Mouse (Mus musculus) adrenal gland, postnatal 4 days (tissue): ENCODE data around the gene Fgfr2. TPM values are rescaled to one million over a fixed set of nuclear protein-coding genes. Genes with fewer than 3 reads are reported as not detected.

Experiments used
- DNase-seq, 2 experiments: peaks; one replicate each; pipeline ENCODE4 v3.0.0; 2021 to 2022; ENCODE audit warnings: low spot score in 2 of 2, mixed read lengths in 2 of 2
- total RNA-seq, 2 experiments: library from RNA; stranded (reverse); gene quantifications; 2 replicates each; pipeline ENCODE4 v1.2.3; 2021

Gene Fgfr2
- total RNA-seq, 2 experiments from 2014 or later, result 205 to 210 TPM

DNA sequence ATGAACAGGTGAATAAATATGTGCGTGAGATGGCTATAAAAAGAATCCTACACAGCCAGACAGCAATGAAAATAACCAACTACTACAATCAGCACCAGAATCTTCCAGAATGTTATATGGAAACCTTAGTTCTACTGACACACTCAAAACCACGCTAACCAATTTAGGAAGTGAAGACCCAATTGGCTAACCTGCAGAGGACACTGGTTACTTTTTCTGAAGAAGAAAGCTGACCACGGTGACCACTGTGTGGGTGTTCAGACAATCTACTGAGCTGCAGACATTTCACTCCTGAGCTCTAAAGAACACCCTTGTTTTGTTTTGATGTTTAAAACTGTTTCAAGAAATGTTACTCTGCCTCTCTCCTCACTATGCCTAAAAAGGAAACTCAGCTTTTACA lies 280.0 kb downstream of the Fgfr2 start:
- no peak for DNase-seq

DNA sequence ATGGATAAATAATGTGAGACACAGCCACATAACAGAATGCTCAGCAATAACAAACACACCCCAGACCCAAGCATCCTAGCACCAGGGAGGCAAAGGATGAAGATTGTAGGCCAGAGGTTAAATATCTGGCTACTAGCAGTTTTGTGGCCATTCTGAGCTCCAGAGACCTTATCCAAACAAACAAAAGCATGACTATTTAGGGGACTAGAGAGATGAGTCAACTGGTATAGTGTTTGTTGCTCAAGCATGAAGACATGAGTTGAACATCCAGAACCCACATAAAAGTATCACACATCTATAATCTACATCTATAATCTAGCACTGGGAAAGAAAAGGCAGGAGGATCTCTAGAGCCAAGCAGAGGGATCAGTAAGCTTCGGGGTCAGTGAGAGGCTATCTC lies 280.7 kb downstream of the Fgfr2 start:
- DNase-seq, result no peak

DNA sequence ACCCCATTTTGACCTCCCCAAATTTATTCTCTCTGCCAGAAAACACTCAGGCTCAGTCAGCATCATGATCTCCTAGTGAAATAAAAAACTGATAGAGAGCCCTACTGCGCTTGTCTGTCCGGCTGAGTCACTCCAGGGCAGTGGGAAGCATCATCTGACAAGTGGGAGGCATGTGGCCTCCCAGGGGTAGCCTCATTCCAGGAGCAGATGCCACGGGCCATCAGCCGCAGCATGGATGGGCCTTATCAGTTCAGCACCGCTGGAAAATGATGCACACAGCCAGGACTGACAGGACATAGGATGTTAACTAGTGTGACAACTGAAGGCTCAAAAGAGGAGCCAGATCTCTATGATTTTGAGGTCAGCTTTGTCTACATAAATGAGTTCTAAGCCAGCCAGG lies 281.9 kb downstream of the Fgfr2 start:
- DNase-seq, result no peak

DNA sequence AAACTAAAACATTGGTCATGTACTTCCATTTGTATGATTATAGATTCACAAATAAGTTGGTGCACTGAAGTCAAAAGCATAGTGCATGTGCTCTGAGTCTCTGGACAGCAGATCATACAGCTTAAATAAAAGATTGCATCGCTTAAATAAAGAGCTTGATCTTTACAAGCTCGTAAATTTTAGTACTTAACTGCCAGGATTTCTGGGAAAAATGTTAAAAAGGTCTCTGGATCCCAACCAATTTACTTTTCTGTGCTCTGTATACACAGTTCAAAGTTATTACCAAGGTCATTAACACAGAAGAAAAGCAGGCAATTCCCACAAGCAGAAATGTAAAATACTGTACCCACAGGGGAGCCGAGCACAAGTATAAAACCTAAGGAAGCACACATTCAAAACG lies 292.2 kb downstream of the Fgfr2 start:
- DNase-seq, result no peak

DNA sequence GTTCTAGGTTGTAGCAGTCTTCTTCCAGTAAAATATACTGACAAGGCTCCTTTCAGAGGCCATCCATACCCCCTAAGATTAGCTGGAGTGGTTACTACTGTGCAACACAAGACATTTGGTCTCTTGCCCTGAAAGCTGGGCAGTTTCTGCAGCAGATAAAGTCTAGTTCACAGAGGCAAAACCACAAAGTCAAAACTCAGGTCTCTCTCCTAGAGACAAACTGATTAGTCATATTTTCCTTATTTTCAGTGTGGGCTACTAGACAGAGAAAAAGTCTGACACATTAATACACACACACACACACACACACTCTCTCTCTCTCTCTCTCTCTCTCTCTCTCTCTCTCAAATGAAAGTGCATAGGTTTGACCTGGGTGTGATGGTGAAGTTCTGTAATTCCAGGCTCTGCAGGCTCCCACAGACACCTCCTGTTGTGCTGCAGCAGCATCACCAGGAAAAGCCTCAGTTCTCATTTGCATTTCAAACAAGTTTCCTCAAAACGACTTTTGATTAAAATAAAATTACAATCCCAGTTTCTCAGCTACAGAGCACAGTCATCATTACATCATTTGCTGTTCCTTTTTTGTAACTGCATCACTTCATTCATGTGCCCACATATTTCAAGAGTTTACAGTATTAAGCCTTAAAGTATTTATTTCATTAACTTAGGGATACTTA lies 298.7 kb downstream of the Fgfr2 start:
- DNase-seq, result no peak

DNA sequence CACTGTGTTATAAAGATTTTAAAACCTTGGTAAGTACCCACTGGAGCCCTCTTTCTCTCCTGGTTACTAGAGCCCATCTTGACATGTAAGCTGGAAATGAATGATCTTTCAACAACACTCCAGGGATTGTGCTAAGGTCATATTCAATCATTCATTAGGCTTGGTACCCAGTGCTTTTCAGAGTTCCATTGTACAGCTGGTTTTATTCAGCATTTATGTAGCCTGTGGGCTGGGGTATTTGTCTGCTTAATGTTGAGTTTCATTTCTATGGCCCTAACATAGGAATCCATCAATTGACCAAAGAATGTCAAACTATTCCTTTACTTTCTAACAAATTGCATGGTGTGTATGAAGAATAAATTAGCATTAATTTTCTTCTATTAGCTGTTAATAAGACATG lies 299.3 kb downstream of the Fgfr2 start:
- no peak for DNase-seq

DNA sequence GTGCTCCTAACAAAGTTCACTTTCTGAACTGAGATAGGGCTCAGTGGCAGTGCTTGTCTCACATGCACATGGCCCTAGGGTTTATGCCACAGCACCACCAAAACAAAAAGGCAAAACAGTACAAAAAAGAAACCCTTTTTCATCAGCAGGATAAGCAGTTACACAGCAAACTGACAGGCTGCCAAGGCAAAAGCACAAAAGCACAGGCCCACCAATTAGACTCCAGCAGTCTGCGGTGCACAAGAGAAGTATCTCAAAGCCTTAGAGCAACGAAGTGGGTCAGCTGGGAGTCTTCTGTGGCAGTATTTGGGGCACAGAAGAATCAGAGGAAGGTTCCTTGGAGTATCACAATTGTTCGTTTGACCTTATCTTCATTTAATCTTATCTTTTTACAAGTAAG lies 302.5 kb downstream of the Fgfr2 start:
- DNase-seq, result no peak

DNA sequence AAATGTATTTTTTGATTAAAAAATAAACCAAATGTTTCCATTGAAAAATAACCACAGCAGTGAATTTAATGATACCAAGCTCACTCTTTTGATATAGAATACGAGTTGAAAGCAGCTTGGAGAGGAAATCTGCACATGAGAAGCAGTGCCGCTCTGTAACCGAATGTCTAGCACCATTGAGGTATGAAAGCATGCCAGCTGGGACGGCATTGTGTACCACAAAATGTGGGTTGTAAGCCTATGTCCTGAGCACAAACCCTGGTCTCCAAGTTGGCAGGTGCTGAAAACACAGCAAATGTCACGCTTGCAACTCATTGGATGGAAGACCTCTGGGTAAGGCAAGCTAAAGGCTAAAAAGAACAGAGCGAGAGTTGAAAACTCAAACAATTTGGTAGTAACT lies 306.1 kb downstream of the Fgfr2 start:
- DNase-seq, result no peak

DNA sequence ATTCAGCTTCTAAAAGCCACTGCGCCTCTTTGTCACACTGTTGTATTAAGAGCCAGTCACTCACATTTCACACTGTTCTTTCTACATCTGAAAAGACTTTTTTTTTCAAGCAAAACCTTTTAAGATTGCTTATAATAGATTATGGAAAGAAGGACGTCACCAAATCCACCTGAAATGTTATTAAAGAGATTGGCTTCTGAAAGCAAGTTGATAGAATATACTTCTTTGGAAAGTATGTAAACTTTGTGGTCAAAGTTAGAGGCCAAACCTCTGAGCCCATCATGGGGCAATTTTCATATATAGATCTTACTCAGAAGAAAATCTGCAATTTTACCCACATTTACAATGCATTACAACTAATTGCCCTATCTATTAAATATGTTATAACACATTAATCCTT lies 306.6 kb downstream of the Fgfr2 start:
- no peak for DNase-seq

DNA sequence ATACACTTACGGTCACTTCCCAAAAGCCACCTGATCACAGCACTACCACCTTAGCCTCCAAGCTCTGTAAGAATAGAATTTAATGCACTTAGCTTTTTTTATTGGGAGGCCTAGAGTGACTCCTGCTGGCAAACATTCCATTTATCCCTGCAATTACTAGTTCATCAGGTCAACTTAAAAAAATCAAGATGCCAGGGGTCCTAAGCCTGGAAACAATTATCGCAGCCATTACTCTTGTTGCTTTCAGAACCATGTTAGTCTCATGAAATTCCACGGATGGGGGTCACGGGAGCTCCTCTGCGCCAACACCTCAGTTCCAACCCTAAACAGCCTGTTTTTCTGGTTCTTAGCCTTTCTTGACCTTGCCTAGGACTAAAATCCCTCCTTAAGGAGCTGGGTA lies 308.1 kb downstream of the Fgfr2 start:
- no peak for DNase-seq

DNA sequence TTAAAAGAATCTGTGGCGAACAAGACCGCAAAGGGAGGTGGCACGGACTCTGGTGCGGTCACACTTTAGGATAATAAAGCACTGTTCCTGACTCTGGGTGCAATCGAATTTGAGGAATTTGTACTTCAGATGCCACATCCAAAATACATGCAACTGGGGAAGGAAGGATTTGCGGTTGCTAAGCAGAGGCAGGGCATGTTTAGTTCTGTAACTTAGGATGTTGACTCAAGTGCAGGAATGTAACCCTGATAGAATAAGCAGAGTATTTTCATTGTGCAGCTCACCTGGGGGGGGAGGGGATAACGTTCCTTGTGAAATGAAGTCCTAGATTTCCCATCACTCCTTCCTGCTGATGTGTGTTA lies 309.1 kb downstream of the Fgfr2 start:
- no peak for DNase-seq

DNA sequence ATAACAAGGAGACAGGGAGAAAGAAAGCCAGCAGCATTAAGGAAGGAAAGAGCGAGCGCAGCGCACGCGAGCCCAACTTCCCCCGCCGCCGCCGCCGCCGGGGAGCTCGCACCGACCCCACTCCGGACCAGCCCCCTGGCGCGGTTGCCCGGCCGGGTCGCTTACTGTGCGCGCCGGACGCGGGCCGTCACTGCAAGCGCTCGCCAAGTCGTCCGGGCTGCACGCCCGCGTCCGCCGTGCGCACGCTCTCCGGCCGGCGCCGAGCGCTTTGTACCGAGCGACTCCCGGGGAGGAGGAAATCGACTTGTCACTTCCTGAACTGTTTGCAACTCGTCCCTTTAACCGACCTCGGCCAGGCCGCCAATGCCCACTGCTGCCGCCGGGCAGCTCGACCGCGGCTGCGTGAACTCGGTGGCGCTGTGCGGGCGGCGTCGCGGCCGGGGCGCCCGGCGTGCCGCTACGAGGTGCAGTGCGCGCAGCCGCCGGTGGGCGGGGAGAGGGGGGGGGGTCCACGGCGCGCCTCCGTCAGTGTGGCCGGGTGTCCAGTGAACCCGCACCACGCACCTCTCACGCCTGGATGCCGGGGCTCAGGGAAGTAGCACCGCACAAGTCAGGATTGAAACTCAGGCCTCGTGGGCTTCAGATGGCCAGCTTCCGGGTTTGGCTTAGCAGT lies 309.6 kb downstream of the Fgfr2 start, which contains the start of gene Fam53b:
Gene Fam53b (minus strand): TSS at position 471 of the 673 bp plus-strand sequence.
- peak; percentile 52 to 64 for DNase-seq

DNA sequence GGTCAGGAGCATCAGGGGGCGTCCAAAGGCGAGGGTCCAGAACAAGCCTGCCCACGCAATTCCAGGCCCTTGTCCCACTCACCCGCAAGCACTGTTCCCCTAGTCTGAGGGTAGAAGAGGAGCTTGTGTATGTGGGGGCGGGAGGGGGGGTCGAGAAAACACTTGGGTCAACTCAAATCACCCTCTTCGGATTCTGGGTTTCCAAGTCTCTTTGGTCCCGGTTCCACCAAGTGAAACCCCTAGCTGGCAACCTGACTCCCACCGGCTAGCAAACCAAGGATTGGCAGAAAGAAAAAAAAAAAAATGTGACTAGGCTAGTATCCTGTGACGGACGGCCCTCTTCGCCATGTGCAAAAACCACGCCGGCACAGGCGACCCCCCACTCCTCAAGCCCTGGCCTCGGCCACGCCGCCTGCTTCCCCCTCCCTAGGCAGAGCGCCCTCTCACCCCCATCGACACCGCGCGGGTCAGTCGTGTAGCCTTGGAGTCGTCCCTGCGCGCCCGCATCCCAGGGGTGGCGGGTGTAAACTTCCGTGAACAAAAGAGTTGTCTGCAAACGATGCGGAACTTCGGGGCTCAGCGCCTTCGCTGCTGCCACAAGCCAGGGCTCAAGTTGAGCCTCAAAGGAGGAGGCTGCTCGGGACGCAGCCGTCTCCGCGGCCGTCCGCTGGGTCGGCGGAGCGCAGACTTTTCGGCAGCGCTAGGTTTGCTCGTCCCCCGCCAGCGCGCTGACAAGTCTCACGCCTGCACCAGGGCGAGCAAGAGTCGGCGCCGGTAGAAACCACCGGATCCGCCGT lies 310.3 kb downstream of the Fgfr2 start:
- no peak for DNase-seq

DNA sequence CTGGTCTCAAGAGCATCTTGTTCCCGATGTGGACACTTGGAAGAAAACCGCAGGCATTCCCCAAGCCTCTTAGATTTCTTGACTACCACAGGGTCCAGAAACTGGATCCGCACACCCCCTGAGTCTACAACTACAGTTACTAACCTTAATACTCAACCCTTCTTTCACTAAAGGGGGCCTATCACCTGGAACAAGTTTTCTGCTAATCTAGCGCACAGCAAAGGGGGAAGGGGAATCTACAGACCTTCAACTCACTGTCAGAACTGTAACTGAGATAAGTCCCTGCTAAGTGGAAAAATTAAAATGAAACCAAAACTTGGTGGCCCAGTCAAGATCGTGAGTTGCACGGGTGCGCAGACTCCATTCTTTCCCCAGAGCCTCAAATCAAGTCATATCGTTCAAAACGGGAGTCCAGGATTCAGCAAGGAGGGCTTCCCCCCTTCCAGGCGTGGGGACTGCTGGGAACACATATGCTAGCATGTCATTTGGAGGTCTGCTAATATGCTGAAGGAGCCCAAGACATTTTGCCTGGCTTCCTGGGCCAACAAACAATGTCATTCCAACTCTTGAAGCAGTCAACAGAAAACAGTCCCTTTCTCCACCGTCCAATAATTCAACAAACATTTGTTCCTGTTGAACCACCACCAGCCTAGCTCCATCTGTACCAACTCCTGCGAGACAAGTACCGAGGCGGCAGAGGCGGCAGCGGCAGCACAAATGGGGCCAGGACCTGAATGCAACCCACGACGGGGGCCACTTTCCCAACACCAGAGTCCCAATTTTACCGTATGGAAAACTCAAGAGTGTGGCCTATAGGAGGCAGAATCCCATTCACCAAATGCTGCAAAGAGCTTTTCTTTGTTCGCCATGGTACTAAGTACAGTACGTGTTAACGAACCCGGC lies 311.2 kb downstream of the Fgfr2 start:
- no peak for DNase-seq

DNA sequence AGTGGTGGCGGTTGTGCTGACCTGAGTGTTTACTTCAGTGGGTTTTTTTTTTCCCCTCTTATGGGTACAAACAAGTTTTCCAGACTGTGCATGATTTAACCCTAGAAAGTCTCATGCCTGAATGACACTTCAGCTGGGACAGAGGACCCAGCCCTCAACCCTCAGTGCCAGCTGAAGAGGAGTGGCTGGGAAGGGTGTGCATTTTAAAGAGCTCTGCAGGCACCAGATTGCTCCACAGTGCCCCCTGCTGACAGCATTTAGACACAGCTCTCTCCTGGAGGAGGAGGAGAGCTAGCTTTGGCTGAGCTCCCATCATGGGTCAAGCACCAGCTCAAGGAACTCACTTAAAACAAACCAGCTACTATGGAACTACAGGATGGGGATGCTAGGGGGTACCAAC lies 312.3 kb downstream of the Fgfr2 start:
- peak; percentile 76 to 91 for DNase-seq

DNA sequence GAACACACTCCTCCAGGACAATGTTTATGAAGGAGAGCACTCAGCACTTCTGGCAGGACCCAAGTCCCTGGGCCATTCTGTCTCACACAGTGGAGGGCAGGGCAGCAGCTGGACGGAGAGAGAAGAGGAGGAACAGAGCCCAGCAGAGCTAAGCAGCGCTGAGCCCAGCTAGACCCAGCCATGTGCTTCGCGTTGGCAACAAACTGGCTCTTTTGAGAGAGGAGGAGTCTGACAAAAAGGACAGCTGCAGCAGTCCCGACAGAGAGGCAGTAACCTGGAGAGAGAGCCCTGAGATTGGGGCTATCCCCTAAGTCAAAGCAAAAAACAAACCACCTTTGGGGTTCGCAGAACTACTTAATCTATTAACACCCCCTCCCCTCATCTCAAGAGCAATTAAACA lies 312.8 kb downstream of the Fgfr2 start:
- no peak for DNase-seq

DNA sequence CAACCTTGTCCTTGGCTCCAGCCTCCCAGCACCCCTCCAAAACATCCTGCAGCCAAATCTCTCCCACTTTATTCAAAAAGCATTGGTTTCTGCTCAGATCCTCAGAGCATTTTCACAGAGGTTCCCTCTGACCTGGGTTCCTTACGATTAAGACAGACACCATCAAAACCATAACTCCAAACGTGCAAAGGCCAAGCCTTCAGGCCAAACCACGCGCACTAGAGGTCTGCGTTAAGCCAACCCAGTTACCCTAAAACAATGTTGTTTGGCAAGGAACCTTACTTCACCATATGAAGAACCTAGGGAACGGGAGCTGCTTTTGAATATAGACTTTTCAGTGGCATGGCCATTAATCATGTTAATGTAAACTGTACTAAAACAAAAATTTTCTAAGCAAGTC lies 313.4 kb downstream of the Fgfr2 start:
- no peak for DNase-seq

DNA sequence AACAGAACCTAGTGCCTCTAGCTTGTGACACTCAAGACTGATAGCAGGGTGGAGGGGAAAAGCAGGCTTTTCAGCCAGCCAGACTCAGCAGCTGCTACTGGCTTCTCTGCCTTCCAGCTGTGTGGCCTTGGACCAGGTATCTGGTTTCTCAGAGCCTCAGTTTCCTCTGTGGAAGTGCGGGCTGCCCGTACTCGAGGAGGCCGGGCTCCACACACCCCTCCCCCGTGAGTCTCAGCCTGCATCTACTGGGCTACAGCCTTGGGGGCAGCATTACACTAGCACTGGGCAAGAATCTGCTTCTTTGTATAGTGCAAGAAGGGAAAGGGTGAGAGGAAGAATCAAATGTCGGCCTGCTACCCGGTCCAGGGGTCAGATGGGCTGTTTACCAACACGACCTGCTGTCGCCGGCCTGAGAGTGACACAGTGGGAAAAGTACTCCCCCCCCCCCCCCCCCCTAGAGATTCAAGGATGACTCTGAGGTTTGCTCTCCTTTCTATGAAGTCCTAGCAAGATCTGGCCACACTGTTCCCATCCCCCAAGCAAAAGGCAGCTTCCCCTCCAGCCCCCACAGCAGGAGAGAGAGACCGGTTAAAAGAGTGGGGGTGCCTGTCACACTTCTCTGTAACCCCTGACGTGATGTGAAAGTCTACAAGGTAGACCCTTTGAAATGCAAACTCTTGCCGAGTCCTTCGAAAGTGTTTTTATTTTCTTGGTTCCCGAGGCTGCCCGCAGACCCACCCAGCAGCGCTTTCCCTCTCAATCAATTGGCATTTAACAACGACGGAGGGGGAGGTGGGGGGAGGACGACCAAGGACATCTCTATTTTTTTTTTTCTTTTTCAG lies 314.1 kb downstream of the Fgfr2 start:
- no peak for DNase-seq

DNA sequence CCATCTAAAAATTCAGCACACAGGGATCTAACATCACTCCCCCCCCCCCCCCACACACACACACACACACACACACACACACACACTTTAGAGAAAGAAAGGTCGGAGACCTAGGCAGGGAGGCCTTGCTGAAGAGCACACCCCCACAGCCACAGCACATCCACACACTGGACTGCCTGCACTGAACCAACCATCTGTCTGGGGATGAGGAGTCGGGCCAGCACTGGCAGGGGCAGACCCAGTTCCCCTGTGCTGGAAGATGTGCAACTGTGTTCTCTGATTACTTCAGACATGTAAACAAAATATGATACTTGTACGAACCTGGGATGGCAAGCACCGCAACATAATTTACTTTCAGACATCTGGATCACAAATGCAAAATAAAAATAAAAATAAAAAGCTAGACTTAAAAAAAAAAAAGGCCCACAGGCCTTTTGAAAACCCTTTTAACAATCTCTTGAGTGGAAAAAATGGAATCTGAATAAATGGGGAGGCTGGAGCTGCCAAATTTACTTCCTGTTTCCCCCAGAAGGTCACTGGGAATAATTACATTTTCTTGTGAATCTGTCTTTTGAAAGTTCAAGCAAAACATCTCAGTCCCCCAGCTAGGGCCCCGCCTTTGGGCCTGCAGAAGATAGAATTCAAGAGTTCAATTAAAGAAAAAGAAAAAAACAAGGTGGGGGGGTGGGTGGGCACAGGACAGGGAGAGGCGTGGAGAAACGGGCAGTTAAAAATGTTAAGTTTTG lies 314.9 kb downstream of the Fgfr2 start:
- no peak for DNase-seq
